Mouse (Mus musculus) forebrain, embryonic 16.5 days (tissue): ENCODE measurements around the gene Tenm1. TPM values are rescaled to one million over a fixed set of nuclear protein-coding genes. Genes with fewer than 3 reads are reported as not detected.
A peak's percentile ranks its signal among the peaks of the same experiment; 100 is the strongest.

Experiments used
- ATAC-seq: fragments of 200-750 bp; cut with Nextera tagmentation; 2 replicates; pipeline ENCODE4 v1.8.0; 2017; ENCODE audit warnings: mild to moderate bottlenecking, moderate library complexity
- H3K27ac ChIP-seq: fragments of 300-500 bp; sonication (generic); 2 replicates; pipeline ENCODE4 v1.5.1; 2014; ENCODE audit warnings: low read length, control low read depth
- H3K27me3 ChIP-seq: fragments of 300-500 bp; sonication (generic); replicated peaks from 2 replicates; pipeline ENCODE4 v1.6.1; 2014; ENCODE audit warnings: low read length; ENCODE audit not compliant: control insufficient read depth, insufficient read depth
- H3K36me3 ChIP-seq: fragments of 300-500 bp; sonication (generic); 2 replicates; pipeline ENCODE4 v1.6.1; 2014; ENCODE audit not compliant: control insufficient read depth, insufficient read depth
- H3K4me1 ChIP-seq: fragments of 300-500 bp; sonication (generic); replicated peaks from 2 replicates; pipeline ENCODE4 v1.6.1; 2014; ENCODE audit warnings: low read length; ENCODE audit not compliant: control insufficient read depth, insufficient read depth
- H3K4me2 ChIP-seq: fragments of 300-500 bp; sonication (generic); 2 replicates; pipeline ENCODE4 v1.6.1; 2014; ENCODE audit warnings: mild to moderate bottlenecking, low read length, control low read depth
- H3K4me3 ChIP-seq: fragments of 300-500 bp; sonication (generic); replicated peaks from 2 replicates; pipeline ENCODE4 v1.5.1; 2014; ENCODE audit warnings: mild to moderate bottlenecking, low read length, control low read depth
- H3K9ac ChIP-seq: fragments of 300-500 bp; sonication (generic); replicated peaks from 2 replicates; pipeline ENCODE4 v1.6.1; 2014; ENCODE audit warnings: low read depth, low read length, control low read depth
- H3K9me3 ChIP-seq: fragments of 300-500 bp; sonication (generic); 2 replicates; pipeline ENCODE4 v1.6.1; 2016; ENCODE audit warnings: low read length; ENCODE audit not compliant: control insufficient read depth
- WGBS: fragments of 180-500 bp; shearing (Covaris S2); extraction: QIAGEN DNeasy Blood & Tissue Kit; methylation state at CpG from one replicate; pipeline ENCODE4 v1.1.7; 2014; 5-methylcytosine and 5-hydroxymethylcytosine counted together
- polyA plus RNA-seq: library from polyadenylated mRNA; unstranded; fragments of >200 nt; fragmentation: Nextera tagmentation; extraction: Ambion mirVana; gene quantifications from 2 replicates; pipeline ENCODE4 v1.2.1, GENCODE M21; 2015

Gene Tenm1
- polyA plus RNA-seq, 1 experiment from 2014 or later = 28.5 TPM

- no peaks in the 10 kb centered on the region for H3K9me3 ChIP-seq
- H3K4me1 ChIP-seq = no peaks in the 10 kb centered on the region
- ATAC-seq = no peak
- no peak overlapping the region for H3K27ac ChIP-seq
- no peaks in the 10 kb centered on the region for H3K36me3 ChIP-seq
- H3K27me3 ChIP-seq = no peaks in the 10 kb centered on the region
- no peak overlapping the region for H3K9ac ChIP-seq
- H3K4me2 ChIP-seq = no peak overlapping the region
- no peak overlapping the region for H3K4me3 ChIP-seq
- 81% methylated on average over 1 of the region's 1 CpGs for WGBS
These were observed 306.9 kb downstream of the Tenm1 start for GRCm38 (mm10) chrX:43122001-43122400.

GRCm38 (mm10) chrX:42986100-42986499 lies 442.8 kb downstream of the Tenm1 start:
- no peaks in the 10 kb centered on the region for H3K36me3 ChIP-seq
- no peaks in the 10 kb centered on the region for H3K9me3 ChIP-seq
- no peaks in the 10 kb centered on the region for H3K27me3 ChIP-seq
- WGBS = 31% methylated on average over 2 of the region's 2 CpGs
- H3K4me2 ChIP-seq = no peak overlapping the region
- H3K4me3 ChIP-seq = no peak overlapping the region
- no peaks in the 10 kb centered on the region for H3K4me1 ChIP-seq
- ATAC-seq = peak; percentile 67; the same call in 1 of the 2 replicates
- H3K27ac ChIP-seq = no peak overlapping the region
- H3K9ac ChIP-seq = no peak overlapping the region

- H3K4me1 ChIP-seq = no peaks in the 10 kb centered on the region
- no peak for ATAC-seq
- H3K36me3 ChIP-seq = no peaks in the 10 kb centered on the region
- H3K9me3 ChIP-seq = no peaks in the 10 kb centered on the region
- H3K27ac ChIP-seq = no peak overlapping the region
- no peaks in the 10 kb centered on the region for H3K27me3 ChIP-seq
- no peak overlapping the region for H3K4me2 ChIP-seq
- no peak overlapping the region for H3K9ac ChIP-seq
- no peak overlapping the region for H3K4me3 ChIP-seq
- 4% methylated on average over 1 of the region's 1 CpGs for WGBS
These were observed 455.4 kb downstream of the Tenm1 start for GRCm38 (mm10) chrX:42973562-42973961.

- H3K4me1 ChIP-seq = no peaks in the 10 kb centered on the region
- ATAC-seq = no peak
- H3K9me3 ChIP-seq = no peaks in the 10 kb centered on the region
- H3K27me3 ChIP-seq = no peaks in the 10 kb centered on the region
- no peak overlapping the region for H3K27ac ChIP-seq
- no peak overlapping the region for H3K9ac ChIP-seq
- H3K4me3 ChIP-seq = no peak overlapping the region
- H3K36me3 ChIP-seq = no peaks in the 10 kb centered on the region
- 28% methylated on average over 5 of the region's 5 CpGs for WGBS
- no peak overlapping the region for H3K4me2 ChIP-seq
These were observed 461.3 kb downstream of the Tenm1 start for GRCm38 (mm10) chrX:42967611-42968010.

- no peak for ATAC-seq
These were observed 567.2 kb downstream of the Tenm1 start for GRCm38 (mm10) chrX:42861731-42862130.

GRCm38 (mm10) chrX:42781566-42781965 lies 647.4 kb downstream of the Tenm1 start:
- Histone ChIP-seq H3K27ac (no peak overlapping the region), H3K9me3 (no peaks in the 10 kb centered on the region), H3K9ac (no peak overlapping the region), H3K27me3 (no peaks in the 10 kb centered on the region), H3K4me1 (no peaks in the 10 kb centered on the region), H3K36me3 (no peaks in the 10 kb centered on the region), H3K4me3 (no peak overlapping the region), H3K4me2 (no peak overlapping the region)
- peak; percentile 40; the same call in 1 of the 2 replicates for ATAC-seq
- 38% methylated on average over 4 of the region's 4 CpGs for WGBS

More at GRCm38 (mm10) chrX:42861731-42862130, 567.2 kb downstream of the Tenm1 start:
- Histone ChIP-seq H3K27ac (no peak overlapping the region), H3K36me3 (no peaks in the 10 kb centered on the region), H3K9me3 (no peaks in the 10 kb centered on the region), H3K4me2 (no peak overlapping the region), H3K4me1 (no peaks in the 10 kb centered on the region), H3K9ac (no peak overlapping the region), H3K27me3 (no peaks in the 10 kb centered on the region), H3K4me3 (no peak overlapping the region)
- WGBS = 84% methylated on average over 1 of the region's 1 CpGs

- Histone ChIP-seq H3K4me3 (no peak overlapping the region), H3K27me3 (no peaks in the 10 kb centered on the region), H3K9ac (no peak overlapping the region), H3K27ac (no peak overlapping the region), H3K9me3 (no peaks in the 10 kb centered on the region), H3K4me2 (no peak overlapping the region), H3K36me3 (no peaks in the 10 kb centered on the region), H3K4me1 (no peaks in the 10 kb centered on the region)
- 36% methylated on average over 3 of the region's 3 CpGs for WGBS
- peak; percentile 87 for ATAC-seq
These were observed 710.7 kb downstream of the Tenm1 start for GRCm38 (mm10) chrX:42718078-42718785.

GRCm38 (mm10) chrX:42700291-42700690 lies 728.6 kb downstream of the Tenm1 start:
- no peak for ATAC-seq
- Histone ChIP-seq H3K4me2 (no peak overlapping the region), H3K27me3 (no peaks in the 10 kb centered on the region), H3K4me3 (no peak overlapping the region), H3K9me3 (no peaks in the 10 kb centered on the region), H3K36me3 (no peaks in the 10 kb centered on the region), H3K4me1 (no peaks in the 10 kb centered on the region), H3K27ac (no peak overlapping the region), H3K9ac (no peak overlapping the region)
- 68% methylated on average over 3 of the region's 3 CpGs for WGBS

- H3K9me3 ChIP-seq = no peaks in the 10 kb centered on the region
- 50% methylated on average over 3 of the region's 3 CpGs for WGBS
- H3K9ac ChIP-seq = no peak overlapping the region
- no peak for ATAC-seq
- H3K4me2 ChIP-seq = no peak overlapping the region
- no peak overlapping the region for H3K27ac ChIP-seq
- no peak overlapping the region for H3K4me3 ChIP-seq
- no peaks in the 10 kb centered on the region for H3K36me3 ChIP-seq
- H3K4me1 ChIP-seq = no peaks in the 10 kb centered on the region
- H3K27me3 ChIP-seq = no peaks in the 10 kb centered on the region
These were observed 781.8 kb downstream of the Tenm1 start for GRCm38 (mm10) chrX:42647131-42647530.

GRCm38 (mm10) chrX:42580521-42580920 lies 848.4 kb downstream of the Tenm1 start:
- ATAC-seq = no peak
- H3K9ac ChIP-seq = no peak overlapping the region
- no peaks in the 10 kb centered on the region for H3K36me3 ChIP-seq
- H3K27me3 ChIP-seq = no peaks in the 10 kb centered on the region
- no peak overlapping the region for H3K27ac ChIP-seq
- no peak overlapping the region for H3K4me3 ChIP-seq
- H3K4me1 ChIP-seq = no peaks in the 10 kb centered on the region; the same call in 1 of the 2 replicates
- WGBS = 42% methylated on average over 2 of the region's 2 CpGs
- H3K4me2 ChIP-seq = no peak overlapping the region
- H3K9me3 ChIP-seq = no peaks in the 10 kb centered on the region
